Mouse (Mus musculus) midbrain, embryonic 14.5 days (tissue): ENCODE measurements around the gene Rhbdl3. TPM values are rescaled to one million over a fixed set of nuclear protein-coding genes. Genes with fewer than 3 reads are reported as not detected.

Experiments
- polyA plus RNA-seq: library from polyadenylated mRNA; unstranded; fragments of >200 nt; fragmentation: Nextera tagmentation; extraction: Ambion mirVana; gene quantifications from 2 replicates; pipeline ENCODE4 v1.2.1, GENCODE M21; 2014

Rhbdl3 gene
- polyA plus RNA-seq, 1 experiment from 2014 or later, result 12.2 TPM

Other genes starting within 250 kb of the Rhbdl3 start
- gene Crlf3, start 219.9 kb upstream of the Rhbdl3 start, polyA plus RNA-seq, result 9.2 and 12.7 TPM in 2 replicates
- gene Atad5, start 211.5 kb upstream of the Rhbdl3 start, polyA plus RNA-seq, result 5.9 and 7.1 TPM in 2 replicates
- 24.0 and 25.4 TPM in 2 replicates for gene Tefm, start 158.7 kb upstream of the Rhbdl3 start, polyA plus RNA-seq
- gene Adap2, start 146.8 kb upstream of the Rhbdl3 start, polyA plus RNA-seq, result 2.2 and 3.2 TPM in 2 replicates
- 1.5 and 3.0 TPM in 2 replicates for gene Rnf135, start 117.1 kb upstream of the Rhbdl3 start, polyA plus RNA-seq
- 67.9 and 86.3 TPM in 2 replicates for gene Rhot1, start 91.9 kb upstream of the Rhbdl3 start, polyA plus RNA-seq
- 26.3 and 40.1 TPM in 2 replicates for gene 5730455P16Rik, start 77.1 kb downstream of the Rhbdl3 start, polyA plus RNA-seq
- 222 and 237 TPM in 2 replicates for gene Zfp207, start 82.4 kb downstream of the Rhbdl3 start, polyA plus RNA-seq
- 266 and 299 TPM in 2 replicates for gene Psmd11, start 127.7 kb downstream of the Rhbdl3 start, polyA plus RNA-seq
- gene Cdk5r1, start 176.1 kb downstream of the Rhbdl3 start, polyA plus RNA-seq, result 103 and 134 TPM in 2 replicates